Mouse (Mus musculus): ENCODE results near the gene Pitpnc1.

The Pitpnc1 gene

GRCm38 (mm10) chr11:107443121-107444095, 27.1 kb downstream of the Pitpnc1 start:
- DNase-seq (ENCODE audit: low read depth, low spot score): no peak

- peak; percentile 89 for DNase-seq (ENCODE audit: low read depth, low spot score)
These were observed 29.4 kb downstream of the Pitpnc1 start for GRCm38 (mm10) chr11:107441050-107441449.

- DNase-seq (ENCODE audit: low read depth, low spot score): no peak
These were observed 32.4 kb downstream of the Pitpnc1 start for GRCm38 (mm10) chr11:107438140-107438539.

GRCm38 (mm10) chr11:107437723-107438122, 32.8 kb downstream of the Pitpnc1 start:
- no peak for DNase-seq (ENCODE audit: low read depth, low spot score)

GRCm38 (mm10) chr11:107435776-107436449, 34.6 kb downstream of the Pitpnc1 start:
- peak; percentile 97 for DNase-seq (ENCODE audit: low read depth, low spot score)

GRCm38 (mm10) chr11:107431197-107431965, 39.1 kb downstream of the Pitpnc1 start:
- DNase-seq (ENCODE audit: low read depth, low spot score): no peak

- DNase-seq (ENCODE audit: low read depth, low spot score): no peak
These were observed 42.5 kb downstream of the Pitpnc1 start for GRCm38 (mm10) chr11:107428011-107428410.

GRCm38 (mm10) chr11:107424176-107424575, 46.3 kb downstream of the Pitpnc1 start:
- DNase-seq (ENCODE audit: low read depth, low spot score): no peak

- no peak for DNase-seq (ENCODE audit: low read depth, low spot score)
These were observed 48.1 kb downstream of the Pitpnc1 start for GRCm38 (mm10) chr11:107422356-107422754.

- DNase-seq (ENCODE audit: low read depth, low spot score): no peak
These were observed 48.6 kb downstream of the Pitpnc1 start for GRCm38 (mm10) chr11:107421751-107422355.

- no peak for DNase-seq (ENCODE audit: low read depth, low spot score)
These were observed 50.6 kb downstream of the Pitpnc1 start for GRCm38 (mm10) chr11:107419925-107420324.

GRCm38 (mm10) chr11:107417041-107417583, 53.4 kb downstream of the Pitpnc1 start:
- peak; percentile 81 for DNase-seq (ENCODE audit: low read depth, low spot score)

- peak; percentile 57 for DNase-seq (ENCODE audit: low read depth, low spot score)
These were observed 54.0 kb downstream of the Pitpnc1 start for GRCm38 (mm10) chr11:107416561-107416926.

- no peak for DNase-seq (ENCODE audit: low read depth, low spot score)
These were observed 54.5 kb downstream of the Pitpnc1 start for GRCm38 (mm10) chr11:107415901-107416560.

- no peak for DNase-seq (ENCODE audit: low read depth, low spot score)
These were observed 55.3 kb downstream of the Pitpnc1 start for GRCm38 (mm10) chr11:107414996-107415747.

- peak; percentile 85 for DNase-seq (ENCODE audit: low read depth, low spot score)
These were observed 57.2 kb downstream of the Pitpnc1 start for GRCm38 (mm10) chr11:107413251-107413655.

GRCm38 (mm10) chr11:107412128-107412527, 58.4 kb downstream of the Pitpnc1 start:
- peak; percentile 69 for DNase-seq (ENCODE audit: low read depth, low spot score)

- peak; percentile 30 for DNase-seq (ENCODE audit: low read depth, low spot score)
These were observed 58.9 kb downstream of the Pitpnc1 start for GRCm38 (mm10) chr11:107411576-107411975.

- no peak for DNase-seq (ENCODE audit: low read depth, low spot score)
These were observed 59.7 kb downstream of the Pitpnc1 start for GRCm38 (mm10) chr11:107410804-107411203.

All from ES-CJ7 (cell line).